Mouse (Mus musculus) left cerebral cortex, postnatal 10 days (tissue): ENCODE measurements around the gene Pde6h. TPM values are rescaled to one million over a fixed set of nuclear protein-coding genes. Genes with fewer than 3 reads are reported as not detected.
"Not testable (repeated sequence)": the region's sequence is repeated elsewhere in the genome, so short reads cannot be mapped to it uniquely, and the experiment has no call there.

ENCODE experiments used
- DNase-seq, 2 experiments: peaks; one replicate each; pipeline ENCODE4 v3.0.0; 2021 to 2022; ENCODE audit warnings: low spot score in 2 of 2, mixed read lengths in 1 of 2; ENCODE audit errors: extremely low spot score in 1 of 2
- intact Hi-C: fragments of 180-260 bp; cut with DNase I; formaldehyde crosslinking; loops from one replicate; pipeline ENCODE4 v1.15.1; 2025
- total RNA-seq, 2 experiments: library from RNA; stranded (reverse); gene quantifications; 2 replicates each; pipeline ENCODE4 v1.2.3; 2021

Gene Pde6h
- 1 to 10 TPM in 1 of 2 experiments, under 1 TPM in 1; 0.18 to 1.2 TPM for total RNA-seq

- intact Hi-C loops = loop anchor here (5.0 kb wide), 1 partner anchor 39 kb away; no protein-coding TSS in a partner anchor
- no peak for DNase-seq
These were observed at the start of gene Pde6h for GRCm38 (mm10) chr6:136923532-136923931. Gene Pde6h, plus strand, starts transcription at chr6:136923832.

DNA sequence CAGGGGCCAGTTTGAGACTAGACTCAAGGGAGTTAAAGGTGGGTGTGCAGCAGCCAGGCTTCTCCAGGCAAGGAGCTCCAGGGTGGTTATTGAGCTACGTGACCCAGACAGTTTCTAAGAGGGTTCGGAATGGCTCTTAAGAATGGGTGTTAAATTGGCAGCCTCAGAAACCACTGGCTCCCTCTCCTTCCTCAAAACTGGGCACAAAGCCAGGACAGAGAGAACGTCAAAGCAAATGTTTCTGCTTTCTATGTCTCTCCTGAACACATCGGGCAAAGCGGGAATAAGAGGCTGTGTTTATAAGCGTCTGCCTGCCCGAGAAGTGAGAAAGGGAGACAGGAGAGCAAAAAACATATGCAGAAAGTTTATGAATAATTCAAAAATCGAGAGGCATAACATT lies 49.0 kb upstream of the Pde6h start:
- intact Hi-C loops = no loop called here
- peak; percentile 40 to 43 for DNase-seq

- intact Hi-C loops = no loop called here
- peak in 1 of 2 experiments; percentile 43 for DNase-seq
These were observed 48.0 kb upstream of the Pde6h start, which contains the start of gene Mgp for GRCm38 (mm10) chr6:136875670-136876069. Gene Mgp, minus strand, starts transcription at chr6:136875823.

GRCm38 (mm10) chr6:136881678-136882077 lies 42.0 kb upstream of the Pde6h start:
- no peak for DNase-seq
- intact Hi-C loops = no loop called here

- intact Hi-C loops = no loop called here
- no peak for DNase-seq
These were observed 40.2 kb upstream of the Pde6h start for GRCm38 (mm10) chr6:136883431-136883915.

- intact Hi-C loops = no loop called here
- no peak for DNase-seq
These were observed 39.7 kb upstream of the Pde6h start for GRCm38 (mm10) chr6:136883961-136884360.

- DNase-seq, intact Hi-C loops: not testable (repeated sequence)
These were observed 38.9 kb upstream of the Pde6h start for GRCm38 (mm10) chr6:136884766-136885165.

GRCm38 (mm10) chr6:136887854-136888253 lies 35.8 kb upstream of the Pde6h start:
- intact Hi-C loops = no loop called here
- peak in 1 of 2 experiments; percentile 51 for DNase-seq

DNA sequence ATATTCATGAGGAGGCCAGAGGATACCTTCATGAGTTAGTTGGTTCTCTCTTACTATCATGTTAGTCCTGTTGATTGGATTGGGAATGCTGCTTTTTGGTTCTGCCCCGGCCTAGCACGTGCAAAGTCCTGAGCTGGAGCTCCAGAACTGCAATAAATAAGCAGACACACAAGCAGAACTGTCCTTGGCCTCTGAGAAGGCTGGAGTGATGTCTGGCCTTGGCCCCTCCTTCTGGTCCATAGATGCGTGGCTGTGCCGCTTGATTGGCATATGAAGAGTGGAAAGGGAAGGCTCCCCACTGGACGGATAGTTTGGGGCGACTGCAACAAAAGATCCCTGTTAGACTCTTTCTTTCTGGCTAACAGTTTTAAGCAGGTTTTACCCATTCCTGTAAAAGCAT lies 34.6 kb upstream of the Pde6h start:
- DNase-seq = no peak
- intact Hi-C loops = no loop called here

DNA sequence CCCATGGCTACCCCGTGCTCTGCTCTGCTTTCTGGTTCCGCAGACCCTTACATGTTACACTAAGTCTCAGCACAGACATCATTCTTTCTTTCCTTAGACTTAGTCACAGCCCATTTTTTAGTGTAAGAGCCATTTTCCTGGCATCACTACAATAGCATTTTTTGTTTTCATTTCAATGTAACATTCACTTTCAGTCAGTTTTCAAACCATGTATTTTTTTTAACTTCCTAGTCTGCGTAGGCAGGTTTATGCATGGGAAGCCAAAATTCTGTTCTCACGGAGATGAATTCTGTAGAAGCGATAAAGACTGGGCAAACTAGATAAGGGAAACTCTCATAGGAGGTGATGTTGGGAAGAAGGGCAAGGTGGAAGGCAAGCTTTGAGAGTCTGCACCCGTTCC lies 34.1 kb upstream of the Pde6h start:
- intact Hi-C loops = no loop called here
- DNase-seq = no peak

- DNase-seq = no peak
- intact Hi-C loops = no loop called here
These were observed 31.6 kb upstream of the Pde6h start for GRCm38 (mm10) chr6:136892002-136892401.

GRCm38 (mm10) chr6:136894532-136895339 lies 28.9 kb upstream of the Pde6h start:
- DNase-seq = no peak
- intact Hi-C loops = no loop called here

DNA sequence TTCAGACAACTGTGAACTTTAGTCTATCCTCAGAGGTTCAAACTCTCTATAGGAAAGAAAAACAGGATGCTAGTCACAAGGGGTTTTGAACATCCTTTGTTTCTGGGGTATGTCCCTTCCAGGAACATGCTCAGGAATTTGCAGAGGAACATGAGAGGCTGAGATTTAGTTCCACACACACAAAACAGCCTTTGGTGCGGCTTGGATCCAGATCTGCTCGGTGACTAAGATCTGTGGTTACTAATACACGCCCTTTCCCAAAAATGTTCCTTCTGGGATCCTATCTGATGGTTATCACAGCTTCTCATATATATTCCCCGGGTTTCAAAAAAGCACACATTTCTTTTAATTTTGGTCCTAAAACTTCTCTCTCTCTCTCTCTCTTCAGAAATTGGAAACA lies 25.8 kb upstream of the Pde6h start:
- no peak for DNase-seq
- intact Hi-C loops = no loop called here

GRCm38 (mm10) chr6:136898222-136898621 lies 25.4 kb upstream of the Pde6h start:
- intact Hi-C loops = no loop called here
- DNase-seq = no peak

- DNase-seq = no peak
- intact Hi-C loops = no loop called here
These were observed 24.7 kb upstream of the Pde6h start for GRCm38 (mm10) chr6:136898954-136899353.

DNA sequence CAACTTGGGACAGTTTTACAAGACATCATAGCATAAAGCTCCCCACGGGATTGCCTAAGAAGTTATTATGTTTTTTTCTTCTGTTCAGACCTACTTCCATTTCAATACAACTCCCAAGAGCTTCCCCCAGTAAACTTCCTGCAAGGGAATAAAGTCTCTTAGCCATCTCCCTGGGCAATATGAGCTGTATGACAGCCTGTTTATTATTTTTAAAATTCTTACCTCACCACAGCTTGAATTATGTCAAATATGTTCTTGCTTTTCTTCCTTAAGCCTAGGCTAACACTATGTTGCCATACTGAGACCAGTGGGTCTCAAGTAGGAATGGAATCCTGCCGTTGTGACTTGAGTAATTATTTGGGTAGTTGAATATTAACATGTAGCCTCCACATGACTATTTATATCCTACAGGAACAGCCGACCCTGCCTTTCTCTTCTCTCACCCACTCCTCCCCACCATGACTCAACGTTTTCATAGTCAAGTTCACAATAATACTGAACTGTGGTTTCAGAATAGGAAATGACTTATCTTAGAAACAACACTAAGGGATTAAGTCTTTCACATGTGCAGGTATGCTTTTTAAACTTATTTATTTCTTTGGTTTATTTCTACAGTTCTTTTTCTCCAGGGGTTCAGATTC lies 23.1 kb upstream of the Pde6h start:
- intact Hi-C loops = no loop called here
- no peak for DNase-seq

DNA sequence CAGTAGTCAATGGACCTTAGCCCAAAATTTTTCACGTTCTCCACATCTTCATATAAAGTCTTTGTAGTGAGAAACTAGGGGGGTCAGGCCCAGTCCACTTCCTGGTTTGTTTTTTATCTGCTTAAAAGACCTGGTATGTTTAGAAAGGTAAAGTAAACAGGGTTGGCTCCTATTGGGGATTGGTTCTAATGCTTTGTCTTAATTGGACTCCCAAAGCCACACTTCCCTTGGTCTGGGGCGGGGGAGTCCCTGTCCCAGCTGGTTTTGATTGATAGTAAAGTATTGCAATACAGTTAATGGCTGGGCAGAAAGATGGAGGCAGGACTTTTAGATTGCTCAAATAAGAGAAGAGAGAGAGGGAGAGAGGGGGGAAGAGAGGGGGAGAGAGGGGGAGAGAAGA lies 22.6 kb upstream of the Pde6h start:
- no peak for DNase-seq
- intact Hi-C loops = no loop called here

- no peak for DNase-seq
- intact Hi-C loops = no loop called here
These were observed 21.1 kb upstream of the Pde6h start for GRCm38 (mm10) chr6:136902527-136902926.

DNA sequence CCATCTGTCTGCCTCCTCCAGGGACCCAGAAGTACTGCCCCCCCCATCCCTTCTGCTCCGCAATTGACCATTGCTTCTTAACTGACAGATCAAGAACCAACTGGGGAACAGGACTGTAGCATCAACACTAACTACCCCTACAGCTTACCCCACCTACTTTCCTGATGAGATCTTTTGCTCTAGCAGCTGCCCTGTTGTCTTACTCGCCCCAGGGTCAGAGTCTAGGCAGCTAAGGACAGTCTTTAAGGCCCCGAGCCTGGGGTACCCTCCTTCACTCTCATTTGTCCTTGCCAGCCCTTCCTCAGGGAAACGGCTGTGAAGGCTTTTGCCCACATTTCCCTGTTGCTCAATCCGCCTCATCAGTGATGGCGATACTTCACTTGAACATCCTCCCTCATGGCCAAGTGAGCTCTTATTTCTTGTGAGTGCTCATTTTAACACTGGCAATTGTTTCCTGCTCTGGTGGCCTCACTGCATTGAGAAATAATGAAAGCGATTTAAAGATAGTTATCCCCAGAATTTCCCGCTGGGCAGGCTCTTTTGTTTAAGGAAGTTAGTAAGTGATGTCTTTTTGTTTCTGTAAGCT lies 19.7 kb upstream of the Pde6h start:
- intact Hi-C loops = no loop called here
- DNase-seq = no peak
